Mouse (Mus musculus): ENCODE data around the gene Swsap1. TPM values are rescaled to one million over a fixed set of nuclear protein-coding genes. Genes with fewer than 3 reads are reported as not detected.

The Swsap1 gene
- polyA plus RNA-seq, 1 experiment from 2014 or later, result 5.4 TPM

DNA sequence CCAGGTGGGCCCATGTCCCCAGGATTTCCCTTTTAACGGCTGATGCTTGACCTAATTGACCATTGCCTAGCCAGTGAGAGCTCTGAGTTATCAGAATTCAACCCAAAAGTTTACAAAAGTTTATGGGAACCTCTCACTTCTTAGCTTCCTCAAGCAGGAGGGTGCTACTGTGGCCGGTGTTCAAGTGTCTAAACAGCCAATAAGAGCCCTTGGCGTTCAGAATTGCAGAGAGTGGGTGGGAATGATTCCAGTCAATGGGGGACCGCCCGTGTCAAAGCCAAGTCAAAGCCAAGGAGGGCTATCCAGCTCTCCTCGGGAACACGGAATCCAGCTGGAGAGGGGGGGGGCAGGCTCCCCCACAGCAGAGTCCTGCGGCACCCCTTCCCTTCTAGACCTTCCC, 7.4 kb upstream of the Swsap1 start:
- no peak overlapping the region for H3K9ac ChIP-seq (ENCODE audit: low read length)
- no peak for ATAC-seq (ENCODE audit: low FRiP score, low TSS enrichment)
- no peaks in the 10 kb centered on the region for H3K9me3 ChIP-seq (ENCODE audit: control insufficient read depth, low read length)
- H3K27ac ChIP-seq (replicated peaks), result no peak overlapping the region
- no peaks in the 10 kb centered on the region for H3K27me3 ChIP-seq (ENCODE audit: control insufficient read depth, insufficient read depth, low read length)
- no peaks in the 10 kb centered on the region for H3K36me3 ChIP-seq (ENCODE audit: control insufficient read depth, insufficient read depth, low read length)
- TF ChIP-seq CTCF (IDR thresholded peaks at IDR 0.05; ENCODE audit: low read depth) (no peak), EP300 (optimal IDR thresholded peaks at IDR 0.05) (no peak)
- H3K4me1 ChIP-seq (replicated peaks; ENCODE audit: control insufficient read depth, insufficient read depth), result no peaks in the 10 kb centered on the region
- no peak overlapping the region for H3K4me2 ChIP-seq (replicated peaks; ENCODE audit: low read depth)
- WGBS, result 52% methylated on average over 7 of the region's 8 CpGs
- DNase-seq (ENCODE audit: low spot score), result no peak
- H3K4me3 ChIP-seq (ENCODE audit: low read depth, low read length), result no peak overlapping the region

DNA sequence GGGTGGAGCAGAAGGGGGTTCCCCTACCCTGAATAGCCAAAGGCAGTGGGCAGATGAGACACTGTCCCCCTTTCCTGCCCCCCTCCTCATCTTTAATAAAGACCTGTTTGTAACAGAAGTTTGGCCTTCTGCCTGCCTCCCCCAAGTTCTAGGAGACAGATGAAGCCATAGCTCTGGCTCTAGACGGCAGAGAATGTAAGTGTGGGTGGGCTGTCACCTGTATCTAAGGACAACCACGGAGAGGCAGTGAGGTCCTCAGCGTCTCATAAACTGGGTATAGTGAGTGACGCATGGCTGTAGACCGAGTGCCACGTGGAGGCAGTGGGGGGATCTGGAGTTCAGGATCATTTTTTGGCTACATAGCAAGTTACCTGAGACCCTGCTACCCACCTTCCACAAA, 6.8 kb upstream of the Swsap1 start:
- DNase-seq (ENCODE audit: low spot score), result no peak
- Histone ChIP-seq H3K4me2 (replicated peaks; ENCODE audit: low read depth) (no peak overlapping the region), H3K4me3 (ENCODE audit: low read depth, low read length) (no peak overlapping the region), H3K4me1 (replicated peaks; ENCODE audit: control insufficient read depth, insufficient read depth) (no peaks in the 10 kb centered on the region), H3K27me3 (ENCODE audit: control insufficient read depth, insufficient read depth, low read length) (no peaks in the 10 kb centered on the region), H3K27ac (replicated peaks) (no peak overlapping the region), H3K9me3 (ENCODE audit: control insufficient read depth, low read length) (no peaks in the 10 kb centered on the region), H3K36me3 (ENCODE audit: control insufficient read depth, insufficient read depth, low read length) (no peaks in the 10 kb centered on the region), H3K9ac (ENCODE audit: low read length) (no peak overlapping the region)
- no peak for ATAC-seq (ENCODE audit: low FRiP score, low TSS enrichment)
- WGBS, result 66% methylated on average over 6 of the region's 6 CpGs
- no peak for TF ChIP-seq EP300 (optimal IDR thresholded peaks at IDR 0.05)
- no peak for TF ChIP-seq CTCF (IDR thresholded peaks at IDR 0.05; ENCODE audit: low read depth)

DNA sequence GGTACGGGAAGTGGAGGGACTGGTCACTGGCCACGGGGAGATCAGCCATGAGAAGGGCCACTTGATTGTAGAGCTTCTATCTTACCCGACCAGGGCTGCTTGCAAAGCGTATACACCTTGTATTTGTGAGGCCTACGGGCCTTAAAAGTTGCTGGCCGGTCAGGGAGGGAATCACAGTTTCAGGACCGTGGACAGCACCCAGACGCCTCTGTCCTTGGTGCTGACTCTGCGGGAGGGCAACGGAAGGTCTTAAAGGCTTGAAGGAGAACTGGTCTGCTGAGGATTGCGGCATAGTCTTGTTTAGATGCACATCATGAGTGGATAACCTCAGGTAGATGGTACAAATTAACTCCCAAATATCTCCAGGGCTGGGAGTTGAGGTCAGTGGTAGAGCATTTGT, 5.2 kb upstream of the Swsap1 start:
- H3K9me3 ChIP-seq (ENCODE audit: control insufficient read depth, low read length), result no peaks in the 10 kb centered on the region
- no peak; the same call in 1 of the 2 replicates for TF ChIP-seq CTCF (IDR thresholded peaks at IDR 0.05; ENCODE audit: low read depth)
- no peak for TF ChIP-seq EP300 (optimal IDR thresholded peaks at IDR 0.05)
- H3K4me2 ChIP-seq (replicated peaks; ENCODE audit: low read depth), result no peak overlapping the region
- no peak overlapping the region for H3K27ac ChIP-seq (replicated peaks)
- H3K36me3 ChIP-seq (ENCODE audit: control insufficient read depth, insufficient read depth, low read length), result no peaks in the 10 kb centered on the region
- ATAC-seq (ENCODE audit: low FRiP score, low TSS enrichment), result no peak; the same call in 1 of the 2 replicates
- 13% methylated on average over 11 of the region's 11 CpGs for WGBS
- no peak overlapping the region for H3K9ac ChIP-seq (ENCODE audit: low read length)
- H3K4me1 ChIP-seq (replicated peaks; ENCODE audit: control insufficient read depth, insufficient read depth), result no peaks in the 10 kb centered on the region
- peak; percentile 80 for DNase-seq (ENCODE audit: low spot score)
- no peak overlapping the region for H3K4me3 ChIP-seq (ENCODE audit: low read depth, low read length)
- H3K27me3 ChIP-seq (ENCODE audit: control insufficient read depth, insufficient read depth, low read length), result no peaks in the 10 kb centered on the region

DNA sequence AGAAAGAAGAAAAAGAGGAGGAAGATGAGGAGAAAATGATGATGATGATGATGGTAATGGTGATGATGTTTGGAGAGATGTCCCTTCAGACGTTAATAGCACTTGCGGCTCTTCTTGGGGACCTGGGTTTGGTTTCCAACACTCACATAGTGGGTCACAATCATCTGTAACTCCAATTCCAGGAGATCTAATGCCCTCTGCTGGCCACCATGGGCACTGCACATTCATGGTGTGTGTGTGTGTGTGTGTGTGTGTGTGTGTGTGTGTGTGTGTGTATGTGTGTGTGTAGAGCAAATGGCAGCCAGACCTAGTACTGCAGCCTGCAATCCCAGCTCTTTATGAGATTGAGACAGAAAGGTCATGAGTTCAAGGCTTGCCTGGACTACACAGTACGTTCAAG, 3.6 kb upstream of the Swsap1 start:
- Histone ChIP-seq H3K36me3 (ENCODE audit: control insufficient read depth, insufficient read depth, low read length) (no peaks in the 10 kb centered on the region), H3K9ac (ENCODE audit: low read length) (no peak overlapping the region), H3K4me3 (ENCODE audit: low read depth, low read length) (no peak overlapping the region), H3K27me3 (ENCODE audit: control insufficient read depth, insufficient read depth, low read length) (no peaks in the 10 kb centered on the region), H3K27ac (replicated peaks) (no peak overlapping the region), H3K4me2 (replicated peaks; ENCODE audit: low read depth) (no peak overlapping the region), H3K4me1 (replicated peaks; ENCODE audit: control insufficient read depth, insufficient read depth) (no peaks in the 10 kb centered on the region), H3K9me3 (ENCODE audit: control insufficient read depth, low read length) (no peaks in the 10 kb centered on the region)
- TF ChIP-seq EP300 (optimal IDR thresholded peaks at IDR 0.05) (no peak), CTCF (IDR thresholded peaks at IDR 0.05; ENCODE audit: low read depth) (peak; percentile 61)
- DNase-seq (ENCODE audit: low spot score) (no peak), ATAC-seq (ENCODE audit: low FRiP score, low TSS enrichment) (no peak)
- WGBS, result 70% methylated on average over 3 of the region's 3 CpGs

DNA sequence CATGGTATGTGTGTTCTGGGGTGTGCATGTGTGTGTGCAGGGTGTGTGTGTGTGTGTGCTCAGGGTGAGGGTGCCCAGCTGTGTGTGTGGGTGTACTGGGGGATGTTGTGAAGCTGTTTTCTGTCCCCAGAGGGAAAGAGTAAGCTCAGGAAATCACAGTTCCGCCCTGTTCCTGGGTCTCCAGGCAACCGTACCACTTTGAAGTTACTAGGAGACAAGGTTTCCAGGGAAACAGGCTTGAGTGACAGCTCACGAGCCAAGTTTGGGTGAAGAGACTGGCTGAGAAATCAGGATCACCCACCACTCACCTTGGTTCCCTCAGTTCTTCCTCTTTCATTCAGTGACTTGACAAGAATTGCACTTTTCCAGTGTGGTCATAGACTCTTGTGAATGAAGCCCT, 2.0 kb upstream of the Swsap1 start:
- no peaks in the 10 kb centered on the region for H3K4me1 ChIP-seq (replicated peaks; ENCODE audit: control insufficient read depth, insufficient read depth)
- H3K9me3 ChIP-seq (ENCODE audit: control insufficient read depth, low read length), result no peaks in the 10 kb centered on the region
- no peak overlapping the region for H3K4me3 ChIP-seq (ENCODE audit: low read depth, low read length)
- H3K4me2 ChIP-seq (replicated peaks; ENCODE audit: low read depth), result no peak overlapping the region
- WGBS, result 11% methylated on average over 3 of the region's 3 CpGs
- no peak overlapping the region for H3K27ac ChIP-seq (replicated peaks)
- H3K27me3 ChIP-seq (ENCODE audit: control insufficient read depth, insufficient read depth, low read length), result no peaks in the 10 kb centered on the region
- H3K36me3 ChIP-seq (ENCODE audit: control insufficient read depth, insufficient read depth, low read length), result no peaks in the 10 kb centered on the region
- no peak for DNase-seq (ENCODE audit: low spot score)
- H3K9ac ChIP-seq (ENCODE audit: low read length), result no peak overlapping the region
- TF ChIP-seq EP300 (optimal IDR thresholded peaks at IDR 0.05) (no peak), CTCF (IDR thresholded peaks at IDR 0.05; ENCODE audit: low read depth) (no peak)
- no peak for ATAC-seq (ENCODE audit: low FRiP score, low TSS enrichment)

DNA sequence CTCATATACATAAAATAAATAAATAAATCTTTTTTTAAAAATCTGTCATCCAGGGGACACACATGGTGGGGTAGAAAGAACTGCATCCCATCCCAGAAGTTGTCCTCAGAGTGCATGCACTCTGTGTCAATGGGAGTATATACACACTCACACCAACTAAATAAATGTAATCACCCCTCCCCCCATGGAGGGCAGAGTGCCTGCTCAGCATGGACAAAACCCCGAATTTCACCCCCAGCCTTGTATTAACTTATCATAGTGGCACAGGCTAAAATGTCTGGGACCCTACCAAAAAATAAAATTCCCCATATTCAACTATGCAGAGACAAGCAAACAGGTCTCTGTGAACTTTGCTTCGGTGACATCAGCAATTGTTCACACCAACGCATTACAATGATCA, 920 bp upstream of the Swsap1 start:
- no peaks in the 10 kb centered on the region for H3K36me3 ChIP-seq (ENCODE audit: control insufficient read depth, insufficient read depth, low read length)
- DNase-seq (ENCODE audit: low spot score), result no peak
- no peaks in the 10 kb centered on the region for H3K4me1 ChIP-seq (replicated peaks; ENCODE audit: control insufficient read depth, insufficient read depth)
- H3K4me3 ChIP-seq (ENCODE audit: low read depth, low read length), result no peak overlapping the region
- TF ChIP-seq EP300 (optimal IDR thresholded peaks at IDR 0.05) (no peak), CTCF (IDR thresholded peaks at IDR 0.05; ENCODE audit: low read depth) (no peak)
- WGBS, result 68% methylated on average over 3 of the region's 3 CpGs
- H3K4me2 ChIP-seq (replicated peaks; ENCODE audit: low read depth), result no peak overlapping the region
- ATAC-seq (ENCODE audit: low FRiP score, low TSS enrichment), result no peak
- no peak overlapping the region for H3K27ac ChIP-seq (replicated peaks)
- H3K9me3 ChIP-seq (ENCODE audit: control insufficient read depth, low read length), result no peaks in the 10 kb centered on the region
- H3K27me3 ChIP-seq (ENCODE audit: control insufficient read depth, insufficient read depth, low read length), result no peaks in the 10 kb centered on the region
- no peak overlapping the region for H3K9ac ChIP-seq (ENCODE audit: low read length)
